22 mouse cellular contexts compared by ENCODE assay signal in genomic region chr11:3417795-3418194, GRCm38 (mm10). TPM values are rescaled to one million over a fixed set of nuclear protein-coding genes. Genes with fewer than 3 reads are reported as not detected.
DNase-seq lines count a peak whose midpoint lies in the region; ATAC-seq and TF ChIP-seq lines count a peak whose summit lies in the region.
"Had no signal": no experiment of that assay in that cellular context is flagged by ENCODE, and none has a peak within 500 bp of the region (broad histone marks: within the 10 kb centered on the region; RNA-seq: fewer than 3 reads in every experiment).

No protein-coding gene starts in this region.

- peak; percentile 52 for ATAC-seq in intestine, embryonic 16.5 days
- no peak for ATAC-seq in intestine, postnatal 0 days
- no peak for ATAC-seq in liver, embryonic 11.5 days (replicated peaks; ENCODE audit: low FRiP score)
- ATAC-seq: forebrain, embryonic 15.5 days; hindbrain, postnatal 0 days had no signal

- no peak for TF ChIP-seq POLR2A in liver, adult 2 months (IDR thresholded peaks at IDR 0.05; ENCODE audit: extremely low read depth, insufficient read depth, low read length)

- no peak for DNase-seq in liver, adult 2 months (ENCODE audit: extremely low read depth, low read depth, low spot score)
- no peak for DNase-seq in liver, embryonic 11.5 days (ENCODE audit: low spot score)
- DNase-seq in kidney, postnatal 36 days, result peak; percentile 36 to 41
- peak; percentile 63 for DNase-seq in lung, postnatal 36 days
- no peak for DNase-seq in retina, embryonic 14.5 days (ENCODE audit: low spot score)
- DNase-seq: adrenal gland, adult 8-10 months; cerebellum, adult 11-12 months; cerebellum, postnatal 10 days; right cerebral cortex, adult 18-20 months; right cerebral cortex, postnatal 4 days; thymus, adult 18-20 months; thymus, postnatal 36 days had no signal

- no peak overlapping the region for H3K4me3 ChIP-seq in intestine, embryonic 16.5 days (ENCODE audit: low read length)
- H3K4me3 ChIP-seq in intestine, postnatal 0 days (ENCODE audit: low read depth, low read length), result no peak overlapping the region
- no peak overlapping the region for H3K4me3 ChIP-seq in liver, adult 2 months (ENCODE audit: insufficient read depth, low read depth, low read length)
- H3K4me3 ChIP-seq in liver, embryonic 11.5 days (ENCODE audit: low read depth, low read length), result no peak overlapping the region
- H3K4me3 ChIP-seq: embryonic facial prominence, embryonic 10.5 days; forebrain, embryonic 15.5 days; heart, embryonic 13.5 days; limb, embryonic 13.5 days; liver, embryonic 15.5 days; stomach, embryonic 15.5 days had no signal

- 73% methylated on average over 6 of the region's 6 CpGs for WGBS in intestine, embryonic 16.5 days
- 54% methylated on average over 6 of the region's 6 CpGs for WGBS in intestine, postnatal 0 days
- WGBS in liver, adult 2 months, result 48% methylated on average over 6 of the region's 6 CpGs
- 60% methylated on average over 6 of the region's 6 CpGs for WGBS in liver, embryonic 11.5 days

- H3K9ac ChIP-seq in intestine, embryonic 16.5 days (ENCODE audit: low read depth, low read length), result no peak overlapping the region
- H3K9ac ChIP-seq in intestine, postnatal 0 days (ENCODE audit: low read depth, low read length), result no peak overlapping the region
- no peak overlapping the region for H3K9ac ChIP-seq in liver, adult 2 months (ENCODE audit: low read depth, low read length)
- H3K9ac ChIP-seq in liver, embryonic 11.5 days (ENCODE audit: low read depth, low read length), result no peak overlapping the region
- H3K9ac ChIP-seq: forebrain, embryonic 15.5 days; limb, embryonic 13.5 days; liver, embryonic 15.5 days; stomach, embryonic 15.5 days had no signal

- H3K4me1 ChIP-seq in intestine, embryonic 16.5 days (ENCODE audit: control insufficient read depth, insufficient read depth, low read length), result no peaks in the 10 kb centered on the region
- H3K4me1 ChIP-seq in intestine, postnatal 0 days (replicated peaks; ENCODE audit: control insufficient read depth, insufficient read depth, low read length), result no peaks in the 10 kb centered on the region
- peaks cover 5% of the 10 kb centered on the region for H3K4me1 ChIP-seq in liver, adult 2 months (ENCODE audit: control insufficient read depth, insufficient read depth, low read length)
- H3K4me1 ChIP-seq in liver, embryonic 11.5 days (replicated peaks; ENCODE audit: control insufficient read depth, insufficient read depth, low read length), result no peaks in the 10 kb centered on the region
- H3K4me1 ChIP-seq: embryonic facial prominence, embryonic 10.5 days; forebrain, embryonic 15.5 days; heart, embryonic 13.5 days; limb, embryonic 13.5 days; stomach, embryonic 15.5 days had no signal

- H3K27me3 ChIP-seq in intestine, embryonic 16.5 days (replicated peaks; ENCODE audit: control insufficient read depth, insufficient read depth, low read length), result no peaks in the 10 kb centered on the region
- no peaks in the 10 kb centered on the region for H3K27me3 ChIP-seq in intestine, postnatal 0 days (replicated peaks; ENCODE audit: control insufficient read depth, insufficient read depth, low read length)
- H3K27me3 ChIP-seq in liver, adult 2 months (ENCODE audit: control insufficient read depth, insufficient read depth, low read length), result no peaks in the 10 kb centered on the region
- H3K27me3 ChIP-seq in liver, embryonic 11.5 days (replicated peaks; ENCODE audit: control insufficient read depth, insufficient read depth, low read length), result no peaks in the 10 kb centered on the region
- H3K27me3 ChIP-seq: forebrain, embryonic 15.5 days; heart, embryonic 13.5 days; limb, embryonic 13.5 days; liver, embryonic 15.5 days; stomach, embryonic 15.5 days had no signal

- H3K79me2 ChIP-seq in liver, adult 2 months (ENCODE audit: control insufficient read depth, insufficient read depth, low read length), result no peaks in the 10 kb centered on the region

- H3K9me3 ChIP-seq in intestine, embryonic 16.5 days (ENCODE audit: control insufficient read depth, low read length), result no peaks in the 10 kb centered on the region
- no peaks in the 10 kb centered on the region for H3K9me3 ChIP-seq in intestine, postnatal 0 days (ENCODE audit: control insufficient read depth)
- no peaks in the 10 kb centered on the region for H3K9me3 ChIP-seq in liver, embryonic 11.5 days (ENCODE audit: control insufficient read depth, low read length)
- H3K9me3 ChIP-seq: embryonic facial prominence, embryonic 10.5 days; forebrain, embryonic 15.5 days; heart, embryonic 13.5 days; limb, embryonic 13.5 days; liver, embryonic 15.5 days; stomach, embryonic 15.5 days had no signal

- H3K4me2 ChIP-seq in intestine, embryonic 16.5 days (ENCODE audit: low read depth, low read length), result no peak overlapping the region
- H3K4me2 ChIP-seq in intestine, postnatal 0 days (replicated peaks; ENCODE audit: low read depth), result no peak overlapping the region
- H3K4me2 ChIP-seq in liver, embryonic 11.5 days, result no peak overlapping the region
- H3K4me2 ChIP-seq: forebrain, embryonic 15.5 days; heart, embryonic 13.5 days; limb, embryonic 13.5 days; liver, embryonic 15.5 days; stomach, embryonic 15.5 days had no signal

- no peak overlapping the region for H3K27ac ChIP-seq in intestine, embryonic 16.5 days (ENCODE audit: low read length)
- H3K27ac ChIP-seq in intestine, postnatal 0 days (ENCODE audit: low read depth, low read length), result no peak overlapping the region
- H3K27ac ChIP-seq in liver, adult 2 months (replicated peaks; ENCODE audit: insufficient read depth, low read depth, low read length), result peak overlapping the region; percentile 48
- no peak overlapping the region for H3K27ac ChIP-seq in liver, embryonic 11.5 days (ENCODE audit: low read depth, low read length)
- H3K27ac ChIP-seq: embryonic facial prominence, embryonic 10.5 days; forebrain, embryonic 15.5 days; hindbrain, postnatal 0 days; limb, embryonic 13.5 days; liver, embryonic 15.5 days; macrophage; stomach, embryonic 15.5 days had no signal

- H3K36me3 ChIP-seq in intestine, embryonic 16.5 days (ENCODE audit: control insufficient read depth, insufficient read depth, low read length), result peaks cover 4% of the 10 kb centered on the region
- peaks cover 41% of the 10 kb centered on the region for H3K36me3 ChIP-seq in intestine, postnatal 0 days (ENCODE audit: control insufficient read depth, insufficient read depth)
- H3K36me3 ChIP-seq in liver, adult 2 months (ENCODE audit: control insufficient read depth, insufficient read depth, low read length), result peaks cover 60% of the 10 kb centered on the region
- peaks cover 5% of the 10 kb centered on the region; the same call in 1 of the 2 replicates for H3K36me3 ChIP-seq in liver, embryonic 11.5 days (ENCODE audit: control insufficient read depth, insufficient read depth, low read length)

- no peak for TF ChIP-seq CTCF in intestine, postnatal 0 days (IDR thresholded peaks at IDR 0.05; ENCODE audit: low read depth)
- TF ChIP-seq CTCF in liver, adult 2 months (IDR thresholded peaks at IDR 0.05; ENCODE audit: low read depth, low read length), result no peak

RNA-seq across cellular contexts. Expression of gene Limk2, which starts 8.8 kb away (rescaled TPM):
- polyA plus RNA-seq in intestine, embryonic 16.5 days (2015; fragmentation: Nextera tagmentation; extraction: Ambion mirVana), result 81.3 and 90.6 TPM in 2 replicates
- 68.4 and 82.1 TPM in 2 replicates for polyA plus RNA-seq in intestine, postnatal 0 days (2015; fragmentation: Nextera tagmentation; extraction: Ambion mirVana)
- 7.2 TPM in 2 replicates for total RNA-seq in liver, adult 2 months (2014; rRNA removed)
- 6.1 and 9.1 TPM in 2 replicates for polyA plus RNA-seq in liver, adult 2 months (2012; rRNA removed)
- 37.4 and 37.7 TPM in 2 replicates for polyA plus RNA-seq in liver, embryonic 11.5 days (2014; fragmentation: Nextera tagmentation; extraction: Ambion mirVana)

RNA-seq across cellular contexts. Expression of gene Rnf185, which starts 34.4 kb away (rescaled TPM):
- 34.1 and 36.1 TPM in 2 replicates for polyA plus RNA-seq in intestine, embryonic 16.5 days (2015; fragmentation: Nextera tagmentation; extraction: Ambion mirVana)
- polyA plus RNA-seq in intestine, postnatal 0 days (2015; fragmentation: Nextera tagmentation; extraction: Ambion mirVana), result 31.1 and 32.0 TPM in 2 replicates
- 11.2 and 14.8 TPM in 2 replicates for total RNA-seq in liver, adult 2 months (2014; rRNA removed)
- 28.7 and 33.3 TPM in 2 replicates for polyA plus RNA-seq in liver, adult 2 months (2012; rRNA removed)
- 20.6 and 22.2 TPM in 2 replicates for polyA plus RNA-seq in liver, embryonic 11.5 days (2014; fragmentation: Nextera tagmentation; extraction: Ambion mirVana)

Comparison
In these comparisons a context has a peak if more than half of its experiments do, and no peak if none do; other contexts are left out.
1. DNase-seq: peak in kidney, postnatal 36 days (2 of 2) and lung, postnatal 36 days (single experiment); none in liver, adult 2 months (single experiment), liver, embryonic 11.5 days (single experiment) and retina, embryonic 14.5 days (single experiment).